Mouse (Mus musculus): ENCODE results near the gene Dst.
A peak's percentile ranks its signal among the peaks of the same experiment; 100 is the strongest.

The Dst gene

GRCm38 (mm10) chr1:33908191-33908962, at the start of gene Dst:
Gene Dst, plus strand, starts transcription at chr1:33908225.
- DNase-seq (ENCODE audit: low spot score in 2 of 2) = no peak

DNA sequence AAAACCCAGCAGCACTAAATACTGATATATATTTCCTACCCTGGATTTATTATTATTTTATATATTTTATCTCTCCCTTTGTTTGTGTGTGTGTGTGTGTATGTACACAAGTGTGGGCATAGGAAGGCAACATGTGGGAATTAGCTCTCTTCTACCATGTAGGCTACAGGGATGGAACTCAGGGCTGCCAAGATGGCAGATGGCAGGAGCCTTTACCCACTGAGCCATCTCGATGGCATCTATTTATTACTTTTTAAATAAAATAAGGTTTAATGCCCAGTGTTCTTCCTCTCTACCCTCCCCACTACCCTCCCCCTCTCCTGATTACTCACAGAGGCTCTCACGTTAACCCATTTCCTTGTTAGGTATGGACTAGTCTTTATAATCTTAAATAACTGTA, 39.0 kb upstream of the Dst start:
- no peak for DNase-seq (ENCODE audit: low spot score in 2 of 2)

- no peak for DNase-seq (ENCODE audit: low spot score in 2 of 2)
These were observed 38.6 kb upstream of the Dst start for GRCm38 (mm10) chr1:33869437-33869836.

- no peak for DNase-seq (ENCODE audit: low spot score in 2 of 2)
These were observed 34.5 kb upstream of the Dst start for GRCm38 (mm10) chr1:33873561-33873960.

GRCm38 (mm10) chr1:33875691-33876090, 32.3 kb upstream of the Dst start:
- peak in 1 of 2 experiments; percentile 44 for DNase-seq (ENCODE audit: low spot score in 2 of 2)

DNA sequence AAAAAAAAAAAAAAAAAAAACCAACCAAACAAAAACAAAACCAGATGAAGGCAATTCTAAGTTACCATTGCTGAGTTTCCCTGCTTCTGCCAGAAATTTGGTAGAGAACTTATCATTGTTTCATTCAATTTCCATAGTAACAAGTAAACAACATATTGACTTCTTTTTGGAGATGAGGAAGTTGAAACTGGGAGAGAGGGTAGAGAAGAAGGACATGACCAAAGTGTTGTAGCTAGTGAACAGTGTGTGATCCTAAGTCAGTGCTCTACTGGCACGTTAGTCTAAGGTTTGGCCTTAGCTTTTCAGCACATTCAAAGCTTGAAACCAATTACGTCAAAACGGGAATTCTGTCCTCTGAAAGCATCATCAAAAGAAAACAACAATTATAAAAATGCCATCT, 31.6 kb upstream of the Dst start:
- no peak for DNase-seq (ENCODE audit: low spot score in 2 of 2)

DNA sequence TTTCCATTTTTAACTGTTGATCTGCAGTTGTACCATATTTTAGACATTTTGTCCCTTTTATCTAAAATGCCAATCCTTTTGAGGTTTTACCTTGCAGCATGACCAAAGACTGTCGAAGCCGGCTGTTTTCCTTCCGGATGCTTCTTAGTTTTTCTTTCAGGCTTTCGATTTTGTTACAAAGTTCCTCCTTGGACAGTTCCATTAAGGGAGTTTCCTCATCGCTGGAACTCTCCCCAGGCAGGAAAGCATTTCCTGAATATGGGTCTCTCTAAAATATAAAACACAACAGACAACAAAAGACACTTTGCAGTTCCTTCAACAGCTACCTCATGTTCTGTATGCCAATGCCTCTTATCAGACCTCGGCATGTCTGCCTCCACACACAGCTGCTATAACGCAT, 29.9 kb upstream of the Dst start:
- DNase-seq (ENCODE audit: low spot score in 2 of 2) = no peak

DNA sequence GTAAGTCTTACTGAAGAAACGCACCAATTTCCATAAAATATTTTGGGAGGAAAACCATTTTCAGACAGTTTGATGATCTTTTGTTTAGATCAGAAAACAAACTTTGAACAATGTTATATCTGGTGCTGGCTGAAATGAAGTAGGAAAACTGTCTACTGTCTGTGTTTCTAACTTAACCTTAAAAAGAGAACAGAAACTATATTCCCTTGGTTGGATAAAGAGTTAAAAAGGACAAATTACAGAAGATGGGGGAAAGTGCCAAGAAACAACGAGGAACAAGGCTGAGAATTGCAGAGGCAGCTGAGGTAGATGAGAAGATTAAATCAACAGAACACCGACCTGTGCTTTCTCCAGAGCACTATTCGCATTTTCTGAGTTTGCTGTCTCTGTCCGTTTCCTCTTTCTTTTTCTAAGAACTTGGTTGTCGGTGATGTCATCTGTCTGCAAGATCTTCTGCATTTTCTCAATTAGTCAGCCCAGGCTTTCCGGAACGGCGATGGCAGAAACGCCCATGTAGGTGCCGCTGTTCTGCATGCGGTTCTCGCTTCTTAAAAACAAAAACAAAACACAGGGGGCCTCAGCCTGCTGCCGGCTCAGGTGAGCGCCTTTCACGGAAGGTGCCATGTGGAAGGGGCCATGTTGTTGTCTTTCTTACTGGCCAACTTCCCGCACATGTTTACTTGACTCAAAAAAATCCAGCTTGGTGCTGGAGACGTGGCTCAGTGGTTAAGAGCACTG, 24.8 kb upstream of the Dst start:
- DNase-seq (ENCODE audit: low spot score in 2 of 2) = peak; percentile 32 to 58

GRCm38 (mm10) chr1:33892784-33893183, 15.2 kb upstream of the Dst start:
- peak in 1 of 2 experiments; percentile 58 for DNase-seq (ENCODE audit: low spot score in 2 of 2)

DNA sequence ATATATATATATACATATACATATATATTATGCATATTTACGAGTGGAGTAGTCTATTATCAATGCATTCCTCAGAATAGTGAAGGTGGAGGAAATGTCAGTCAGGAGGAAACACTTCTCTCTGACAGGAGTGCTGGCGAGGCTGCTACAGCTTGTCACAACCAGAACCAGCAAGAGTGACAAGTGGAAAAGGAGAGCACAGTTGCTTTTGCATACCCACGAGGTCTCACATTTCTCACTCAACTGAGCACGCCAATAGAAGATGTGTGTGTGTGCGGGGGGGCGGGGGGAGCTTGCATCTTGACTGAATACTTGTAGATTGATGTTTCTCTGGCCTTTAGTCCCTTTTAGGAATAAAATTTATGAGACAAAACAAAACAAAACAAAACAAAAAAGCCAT, 11.9 kb upstream of the Dst start:
- no peak for DNase-seq (ENCODE audit: low spot score in 2 of 2)

DNA sequence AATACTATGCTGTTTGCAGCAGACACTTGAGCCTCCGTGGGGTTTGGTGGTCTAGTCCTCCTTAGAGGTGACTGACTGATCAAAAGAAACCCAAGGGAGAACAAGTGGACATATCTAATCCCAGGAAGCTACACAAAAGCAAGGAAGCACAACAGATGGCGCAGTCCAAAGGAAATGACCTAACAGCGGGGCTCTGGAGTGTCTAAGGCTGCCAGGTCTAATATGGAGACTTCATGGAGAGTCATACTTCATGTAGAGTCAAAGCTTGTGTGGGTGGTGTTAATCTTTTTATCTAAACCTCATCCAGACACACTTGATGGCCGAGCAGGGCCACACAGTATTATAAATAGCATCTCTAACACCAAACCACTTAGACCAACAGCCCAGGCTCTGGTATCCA, 11.4 kb upstream of the Dst start:
- no peak for DNase-seq (ENCODE audit: low spot score in 2 of 2)

- no peak for DNase-seq (ENCODE audit: low spot score in 2 of 2)
These were observed 10.6 kb upstream of the Dst start for GRCm38 (mm10) chr1:33897426-33897825.

GRCm38 (mm10) chr1:33898373-33898772, 9.7 kb upstream of the Dst start:
- DNase-seq (ENCODE audit: low spot score in 2 of 2) = no peak

GRCm38 (mm10) chr1:33900175-33900574, 7.8 kb upstream of the Dst start:
- no peak for DNase-seq (ENCODE audit: low spot score in 2 of 2)

DNA sequence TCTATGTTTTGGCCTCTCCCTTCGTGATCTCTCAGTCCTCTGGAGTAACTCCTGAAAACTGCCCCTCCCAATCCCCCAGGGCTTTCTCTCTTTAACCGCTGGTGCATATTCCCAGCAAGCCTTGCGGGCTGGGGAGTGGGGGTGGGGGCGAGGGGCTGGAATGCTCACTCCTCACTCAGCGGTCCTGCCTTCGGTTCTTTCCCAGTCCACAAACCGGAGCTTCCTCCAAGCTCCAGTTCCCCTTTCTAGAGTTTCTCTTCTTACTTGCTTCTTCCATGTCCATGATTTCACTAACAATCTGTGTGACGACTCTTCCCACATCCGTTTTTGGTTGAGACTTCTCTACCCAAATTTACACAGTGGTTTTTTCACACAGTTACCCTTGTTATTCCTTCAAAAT, 4.4 kb upstream of the Dst start:
- DNase-seq (ENCODE audit: low spot score in 2 of 2) = no peak

- DNase-seq (ENCODE audit: low spot score in 2 of 2) = no peak
These were observed 1.8 kb upstream of the Dst start for GRCm38 (mm10) chr1:33906216-33906615.

- no peak for DNase-seq (ENCODE audit: low spot score in 2 of 2)
These were observed 1.1 kb upstream of the Dst start for GRCm38 (mm10) chr1:33906927-33907326.

GRCm38 (mm10) chr1:33907421-33908190, 419 bp upstream of the Dst start, which contains the start of gene Bend6:
Gene Bend6, minus strand, starts transcription at chr1:33907816.
- peak; percentile 41 to 68 for DNase-seq (ENCODE audit: low spot score in 2 of 2)

DNA sequence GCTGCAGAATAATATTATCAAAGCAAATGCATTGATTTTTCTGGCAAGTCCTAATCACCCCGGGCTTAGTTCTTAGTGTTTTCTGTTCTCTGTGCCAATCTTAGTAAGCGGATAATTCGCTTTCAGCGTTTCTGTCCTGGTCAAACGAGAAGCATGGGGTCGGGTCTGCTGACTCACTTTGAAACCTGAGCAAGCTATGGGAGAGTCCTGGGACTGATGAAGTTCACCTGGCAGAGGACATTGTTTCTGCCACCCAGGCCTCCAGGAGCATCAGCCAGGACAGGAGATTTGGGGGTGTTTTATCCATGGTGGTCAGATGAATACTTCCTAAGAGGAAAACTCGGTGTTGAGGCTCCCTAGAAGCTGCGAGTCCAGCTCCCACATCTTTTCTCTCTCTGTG, 3.6 kb downstream of the Dst start:
- no peak for DNase-seq (ENCODE audit: low spot score in 2 of 2)

- DNase-seq (ENCODE audit: low spot score in 2 of 2) = no peak
These were observed 8.5 kb downstream of the Dst start for GRCm38 (mm10) chr1:33916554-33916953.

DNA sequence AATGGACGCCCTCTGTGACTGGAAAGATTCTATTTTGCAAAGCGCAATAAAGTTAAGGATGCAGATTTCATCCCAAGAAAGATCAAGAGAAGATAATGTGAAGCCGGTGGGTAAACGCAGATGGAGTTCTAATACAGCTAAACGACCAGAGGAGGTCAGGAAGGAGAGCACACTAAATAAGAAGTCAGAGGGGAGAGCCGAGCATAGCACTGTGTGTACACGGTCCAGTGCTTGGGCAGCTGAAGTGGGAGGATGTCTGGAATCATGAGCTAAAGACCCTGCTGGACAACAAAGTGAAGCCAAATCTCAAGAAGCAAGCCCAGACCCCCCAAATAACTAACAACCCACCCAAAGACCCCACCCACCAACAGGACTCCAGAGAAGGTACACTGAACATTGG, 14.9 kb downstream of the Dst start:
- DNase-seq (ENCODE audit: low spot score in 2 of 2) = no peak

DNA sequence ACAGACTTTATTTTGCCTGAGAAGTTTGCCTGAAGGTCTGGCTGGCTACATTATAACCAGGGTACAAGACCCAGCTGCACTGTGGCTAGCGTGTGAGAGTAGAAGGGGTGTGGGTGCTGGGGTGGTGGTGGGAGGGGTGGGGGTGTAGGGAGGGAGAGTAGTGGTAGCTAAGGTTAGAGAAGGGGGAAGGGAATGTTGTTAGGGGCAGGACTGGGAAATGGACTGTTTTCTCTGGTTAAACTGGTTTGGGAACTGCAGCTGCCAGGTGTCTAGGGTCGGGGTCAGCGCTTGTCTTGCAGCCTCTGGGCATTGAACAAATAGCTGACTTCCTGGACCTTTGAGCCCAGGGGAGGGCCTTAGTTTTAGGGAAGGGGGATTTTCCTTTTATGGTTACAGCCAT, 17.3 kb downstream of the Dst start:
- no peak for DNase-seq (ENCODE audit: low spot score in 2 of 2)

Measured in thymus, postnatal 10 days (tissue).